Mouse (Mus musculus) left cerebral cortex, postnatal 10 days (tissue): ENCODE results near the gene Gm11985. TPM values are rescaled to one million over a fixed set of nuclear protein-coding genes. Genes with fewer than 3 reads are reported as not detected.
"Not testable (repeated sequence)": the region's sequence is repeated elsewhere in the genome, so short reads cannot be mapped to it uniquely, and the experiment has no call there.

Source experiments
- DNase-seq, 2 experiments: peaks; one replicate each; pipeline ENCODE4 v3.0.0; 2021 to 2022; ENCODE audit warnings: low spot score in 2 of 2, mixed read lengths in 1 of 2; ENCODE audit errors: extremely low spot score in 1 of 2
- intact Hi-C: fragments of 180-260 bp; cut with DNase I; formaldehyde crosslinking; loops from one replicate; pipeline ENCODE4 v1.15.1; 2025
- total RNA-seq, 2 experiments: library from RNA; stranded (reverse); gene quantifications; 2 replicates each; pipeline ENCODE4 v1.2.3; 2021

Gm11985 gene
- not detected for total RNA-seq

DNA sequence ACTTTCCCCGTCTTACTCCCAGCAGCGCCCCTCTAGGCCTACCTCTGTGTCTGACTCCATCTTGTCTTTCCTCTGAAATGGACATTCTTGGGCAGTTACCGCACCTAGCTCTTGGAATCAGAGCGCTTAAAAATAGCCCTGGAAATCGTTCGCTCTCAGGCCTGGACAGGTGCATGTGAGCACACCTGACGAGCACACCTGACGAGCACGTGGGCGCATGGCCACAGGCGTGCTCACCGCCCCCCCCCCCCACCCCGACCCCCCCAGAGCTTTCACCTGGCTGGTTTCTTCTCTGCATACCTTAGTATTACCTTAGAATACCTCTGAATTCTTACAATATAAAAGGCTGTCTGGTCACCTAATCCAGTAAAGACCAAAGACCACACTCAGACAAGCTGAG lies at the start of gene Gm11985:
Gene Gm11985, minus strand, starts transcription at position 101 of the 400 bp plus-strand sequence.
- intact Hi-C loops, result no loop called here
- DNase-seq, result no peak

DNA sequence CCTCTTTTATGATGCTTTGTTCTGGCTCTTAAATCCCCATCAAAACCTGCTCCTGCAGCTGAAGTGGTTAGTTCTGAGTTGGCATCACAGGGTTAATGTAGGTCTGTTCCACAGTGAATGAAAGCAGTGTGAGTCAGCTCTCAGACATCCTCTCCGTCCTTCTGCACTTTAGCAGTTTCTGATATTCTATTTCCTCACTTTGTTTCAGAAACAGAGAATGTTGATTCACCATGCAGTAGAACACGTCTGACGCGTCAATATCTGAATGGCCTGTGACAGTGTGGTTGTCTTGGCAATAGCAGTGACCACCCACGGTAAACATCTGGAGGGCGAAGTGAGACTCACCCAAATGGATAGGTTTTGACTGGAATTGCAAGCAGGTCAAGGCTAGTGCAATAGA lies 49.3 kb upstream of the Gm11985 start:
- intact Hi-C loops, result no loop called here
- DNase-seq, result no peak

DNA sequence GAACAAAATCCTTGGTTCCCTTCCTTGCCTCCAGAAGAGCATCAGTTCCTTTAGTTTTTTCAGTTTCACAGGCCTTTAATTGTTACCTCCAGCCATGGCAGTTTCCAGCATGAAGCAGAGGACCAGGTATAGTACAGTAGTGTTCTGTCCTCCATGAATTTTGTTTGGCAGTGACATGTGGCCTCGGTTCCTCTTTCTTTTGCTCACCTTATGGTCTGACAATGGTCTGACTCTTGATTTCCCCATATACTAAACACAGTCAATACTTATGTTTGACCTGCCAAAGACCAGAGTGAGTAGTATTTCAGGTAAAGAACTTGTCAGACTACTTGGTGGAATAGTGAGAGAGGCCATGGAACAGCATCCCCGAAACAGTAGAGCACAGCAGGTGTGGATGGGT lies 48.4 kb upstream of the Gm11985 start:
- DNase-seq, result no peak
- intact Hi-C loops, result no loop called here

DNA sequence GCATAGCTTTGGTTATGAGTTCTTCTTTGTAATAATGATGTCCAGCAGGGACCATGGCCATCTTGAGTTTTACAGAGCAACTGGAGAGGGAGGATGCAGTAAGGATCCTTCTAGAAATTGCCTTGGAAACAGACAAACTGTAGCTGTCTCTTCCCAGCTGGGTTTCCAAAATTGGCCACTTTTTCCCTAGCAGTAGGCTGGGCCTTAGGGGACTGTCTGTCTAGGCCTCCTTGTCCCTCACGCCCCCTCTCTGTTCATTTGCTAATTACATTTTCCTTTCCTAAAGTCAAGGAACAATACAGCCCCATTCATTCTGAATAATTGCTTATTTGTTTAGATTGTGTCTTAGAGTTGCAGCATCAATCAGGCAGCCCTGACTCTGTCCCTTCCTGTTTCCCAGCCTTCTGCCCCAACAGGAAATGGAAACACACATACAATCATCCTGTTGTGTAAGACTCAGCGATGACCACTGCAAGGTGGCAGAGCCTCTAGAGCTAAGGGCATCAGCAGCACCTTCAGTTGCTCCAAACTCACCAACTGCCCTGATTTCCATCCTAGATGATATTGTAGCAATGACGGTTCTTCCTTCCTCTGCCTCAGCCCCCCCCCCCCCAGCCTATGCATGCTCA lies 46.7 kb upstream of the Gm11985 start:
- no peak for DNase-seq
- intact Hi-C loops, result no loop called here

DNA sequence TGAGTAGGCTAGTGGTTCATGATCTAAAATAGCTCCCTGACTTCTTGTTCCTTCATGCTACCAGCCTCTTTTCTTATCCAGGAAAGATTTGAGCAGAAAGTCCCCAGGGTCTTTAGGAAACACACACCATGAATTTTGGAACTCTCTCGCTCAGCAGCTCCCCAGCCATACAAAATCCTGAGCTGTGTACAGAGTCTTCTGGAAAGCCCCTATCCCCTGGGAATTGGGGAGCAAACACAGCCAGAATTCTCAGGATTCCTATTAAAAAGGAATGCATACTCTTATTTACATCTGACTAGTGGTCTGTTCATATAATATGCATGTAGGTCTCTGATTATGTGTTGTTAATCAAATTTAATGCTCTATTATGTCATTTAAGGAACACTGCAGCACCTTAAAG lies 46.1 kb upstream of the Gm11985 start:
- intact Hi-C loops, result no loop called here

DNA sequence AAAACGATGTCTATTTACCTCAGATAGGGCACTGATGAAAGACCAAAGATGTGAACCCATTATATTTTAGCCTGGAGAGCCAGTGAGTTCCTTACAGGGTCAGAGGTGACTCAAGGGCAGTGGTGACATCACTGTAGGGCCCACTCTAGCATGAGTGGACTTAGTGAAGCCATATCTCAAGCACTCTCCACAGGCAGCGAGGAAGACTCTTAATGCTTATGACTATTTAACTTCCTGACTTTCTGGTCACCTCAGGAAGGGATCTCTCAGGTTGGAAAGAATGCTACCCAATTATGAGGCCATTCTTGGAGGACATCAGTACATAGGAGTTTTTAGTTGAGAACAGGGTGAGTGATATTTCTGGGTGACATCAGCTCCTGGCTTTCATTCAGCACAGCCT lies 45.0 kb upstream of the Gm11985 start:
- intact Hi-C loops, result no loop called here
- DNase-seq, result no peak

More for the DNA sequence above, 46.1 kb upstream of the Gm11985 start:
- no peak for DNase-seq

DNA sequence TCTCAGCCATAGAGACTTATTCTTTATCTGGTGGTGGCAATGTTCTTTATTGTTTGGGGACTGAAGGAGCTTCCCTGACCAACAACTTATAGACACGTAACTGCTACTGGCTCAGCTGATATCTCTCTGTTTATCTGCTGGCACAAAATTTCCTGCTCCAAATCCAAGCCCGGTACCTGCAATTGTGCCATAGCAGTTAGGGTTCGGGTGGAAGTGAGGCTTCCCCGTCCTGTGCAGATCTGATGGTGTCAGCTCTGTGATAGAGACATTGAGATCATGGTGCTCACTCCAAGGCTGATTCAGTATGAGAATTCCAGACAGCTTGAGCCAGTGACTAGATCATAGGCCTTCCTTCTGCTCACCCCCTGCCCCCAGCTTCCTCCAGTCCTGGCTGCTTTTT lies 43.6 kb upstream of the Gm11985 start:
- intact Hi-C loops, result no loop called here
- DNase-seq, result no peak

DNA sequence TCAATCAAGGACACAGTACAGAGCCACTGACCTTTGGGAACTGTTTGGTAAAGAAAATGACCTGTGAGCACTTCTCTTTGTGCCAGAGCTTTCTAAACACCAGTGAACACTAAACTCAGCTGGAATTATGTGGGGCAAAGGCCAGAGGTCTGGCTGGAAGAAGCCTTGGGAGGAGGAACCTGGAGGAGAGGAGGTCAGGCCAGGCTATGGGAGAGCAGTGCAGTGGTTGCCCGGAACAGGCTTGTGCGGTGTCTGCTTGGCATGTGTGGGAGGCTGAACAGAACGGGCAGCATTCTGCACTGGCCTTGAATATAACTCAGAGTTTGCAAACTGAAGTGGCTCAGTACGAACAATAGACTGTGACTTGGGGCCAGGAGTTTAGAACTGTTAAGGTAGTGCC lies 41.6 kb upstream of the Gm11985 start:
- DNase-seq, result no peak
- intact Hi-C loops, result no loop called here

DNA sequence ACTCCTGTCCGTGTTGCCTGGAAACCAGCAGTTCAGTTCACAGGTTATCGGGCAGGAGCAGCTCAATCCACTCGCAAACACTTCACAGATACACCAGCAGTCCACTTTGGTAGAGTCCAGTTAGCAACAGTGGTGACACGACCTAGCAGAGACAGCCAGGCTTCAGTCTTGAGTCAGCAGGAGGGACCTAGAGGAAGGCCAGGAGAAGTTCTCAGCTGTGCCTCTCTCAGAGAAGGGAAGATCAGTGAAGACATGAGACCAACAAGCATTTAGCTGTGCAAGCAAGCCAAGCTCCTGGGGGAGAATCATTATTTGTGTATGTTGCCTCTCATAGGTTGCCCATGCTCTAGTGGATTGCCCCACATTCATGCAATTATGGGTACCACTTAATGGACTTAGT lies 39.7 kb upstream of the Gm11985 start:
- intact Hi-C loops, result no loop called here
- no peak for DNase-seq

DNA sequence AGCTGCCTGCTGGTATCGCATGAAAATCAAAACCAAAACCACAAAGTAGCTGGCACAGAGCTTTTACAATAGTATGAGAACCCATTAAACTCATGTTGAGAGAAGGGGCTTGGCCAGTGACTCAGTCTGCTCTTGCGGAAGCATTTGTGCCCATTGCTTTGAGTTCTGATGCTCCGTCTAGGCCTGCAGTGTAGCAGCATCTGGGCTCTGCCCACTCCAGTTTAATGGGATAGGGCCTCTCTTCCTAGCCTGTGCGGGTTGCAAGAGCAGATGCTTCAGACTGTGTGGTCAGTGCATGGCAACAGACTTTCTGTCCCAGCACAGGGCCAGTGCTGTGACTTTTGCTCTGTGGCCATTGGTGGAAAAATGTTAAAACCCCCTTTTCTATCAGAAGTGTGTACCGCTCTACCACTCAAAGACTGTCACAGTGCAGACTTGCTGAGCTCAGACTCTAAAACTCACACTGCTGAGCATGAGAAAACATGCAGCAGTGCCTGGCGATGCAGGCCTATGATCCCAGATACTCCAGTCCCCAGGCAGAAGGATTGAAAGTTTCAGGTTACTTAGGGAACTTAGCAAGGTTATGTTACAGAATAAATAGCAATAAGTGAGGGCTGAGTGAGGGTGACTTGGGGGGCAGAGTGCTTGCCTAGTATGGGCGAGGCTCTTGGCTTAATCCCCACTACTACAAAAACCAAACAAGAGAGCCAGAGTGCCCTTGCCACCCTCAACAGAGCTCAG lies 38.6 kb upstream of the Gm11985 start:
- no peak for DNase-seq
- intact Hi-C loops, result no loop called here

DNA sequence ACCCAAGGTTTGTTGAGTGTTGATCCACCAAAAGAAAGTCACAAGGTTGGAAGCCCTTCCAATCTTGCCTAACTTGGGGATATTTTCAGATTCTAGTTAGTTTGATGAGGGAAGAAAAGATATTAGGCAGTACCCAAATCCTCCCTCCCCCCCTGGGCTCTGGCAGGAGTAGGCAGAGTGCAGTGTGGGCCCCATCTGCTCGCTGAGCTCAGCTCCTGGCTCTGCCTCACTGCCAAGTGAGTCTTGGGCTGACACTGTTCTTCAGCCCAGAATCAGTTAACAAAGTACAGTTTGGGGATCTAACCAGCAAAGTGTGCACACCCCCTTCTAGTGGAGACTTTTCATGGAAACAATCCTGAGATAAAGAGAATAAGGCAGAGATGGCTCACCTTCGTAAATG lies 37.8 kb upstream of the Gm11985 start:
- intact Hi-C loops, result no loop called here

DNA sequence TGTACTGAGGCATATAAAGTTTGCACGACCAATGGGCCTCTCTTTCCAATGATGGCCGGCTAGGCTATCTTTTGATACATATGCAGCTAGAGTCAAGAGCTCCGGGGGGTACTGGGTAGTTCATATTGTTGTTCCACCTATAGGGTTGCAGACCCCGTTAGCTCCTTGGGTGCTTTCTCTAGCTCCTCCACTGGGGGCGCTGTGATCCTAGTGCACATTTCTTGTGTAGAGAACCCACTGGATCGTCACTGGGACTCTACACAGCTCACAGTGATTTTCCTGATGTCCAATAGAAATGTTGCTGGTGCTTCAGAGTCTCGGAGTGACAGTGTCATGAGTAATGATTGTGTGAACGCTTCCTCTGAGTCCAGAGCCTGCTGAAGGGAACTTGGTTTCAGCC lies 33.5 kb upstream of the Gm11985 start:
- intact Hi-C loops, result not testable (repeated sequence)

More for the DNA sequence above, 37.8 kb upstream of the Gm11985 start:
- DNase-seq, result no peak

DNA sequence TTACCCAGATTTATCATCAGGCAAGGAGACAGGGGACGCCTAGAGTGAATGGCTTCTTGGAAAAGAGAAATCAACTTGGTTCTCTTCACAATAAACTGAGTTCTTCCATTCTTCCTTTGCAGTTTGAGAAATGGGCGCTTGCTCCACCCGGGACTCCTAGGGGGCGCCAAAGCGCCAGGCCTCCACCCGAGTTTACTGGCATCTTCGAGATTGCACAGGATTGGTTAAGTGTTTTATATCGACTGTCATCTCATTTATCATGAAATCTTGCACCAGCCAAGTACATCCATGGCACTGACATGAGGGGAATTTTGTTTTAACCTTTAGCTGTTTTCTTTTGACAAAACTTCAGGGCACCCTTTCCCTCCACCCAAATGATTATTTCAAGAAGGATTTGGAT lies 27.3 kb upstream of the Gm11985 start:
- peak; percentile 44 to 75 for DNase-seq
- intact Hi-C loops, result loop anchor here (5.0 to 10.0 kb wide), 2 partner anchors 122 to 919 kb away; no protein-coding TSS in a partner anchor

More for the DNA sequence above, 33.5 kb upstream of the Gm11985 start:
- DNase-seq, result not testable (repeated sequence)

DNA sequence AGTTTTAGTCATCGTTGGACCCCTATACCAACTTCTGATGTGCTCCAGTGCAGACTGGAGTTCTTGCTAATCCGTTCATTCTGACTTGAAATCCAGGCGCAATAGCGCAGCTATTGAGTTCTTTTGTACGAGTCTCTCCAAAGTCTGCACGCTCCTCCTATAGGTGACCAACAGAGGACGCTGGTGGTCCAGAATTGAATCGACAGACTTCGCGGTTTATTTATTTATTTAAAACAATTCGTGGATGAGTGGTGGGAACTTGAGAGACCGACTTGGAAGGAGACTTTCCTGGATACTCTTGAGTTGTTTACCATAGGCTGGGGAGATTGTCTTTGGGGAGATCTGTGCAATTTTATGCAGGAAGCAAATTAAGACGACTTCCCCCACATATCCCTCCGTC lies 26.4 kb upstream of the Gm11985 start:
- DNase-seq, result peak; percentile 73 to 77
- intact Hi-C loops, result loop anchor here (5.0 to 10.0 kb wide), 4 partner anchors 123 to 1033 kb away; no protein-coding TSS in a partner anchor

DNA sequence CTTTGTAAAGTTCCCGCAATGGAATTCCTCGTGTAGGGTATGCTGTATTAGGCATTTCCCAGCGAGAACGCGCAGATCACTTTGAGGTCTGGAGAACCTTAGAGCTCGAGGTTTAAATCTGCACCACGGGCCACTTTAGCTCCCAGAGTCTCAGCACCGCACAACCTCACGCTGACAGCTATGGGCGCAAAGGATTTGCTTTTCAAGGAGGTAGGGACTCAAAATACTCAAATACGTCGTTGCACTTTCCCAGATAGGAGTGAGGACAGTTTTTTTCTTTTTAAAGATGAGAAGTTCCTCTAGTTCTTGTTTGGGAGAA lies 25.9 kb upstream of the Gm11985 start:
- intact Hi-C loops, result loop anchor here (5.0 to 10.0 kb wide), 3 partner anchors 353 to 1033 kb away; no protein-coding TSS in a partner anchor
- no peak for DNase-seq

DNA sequence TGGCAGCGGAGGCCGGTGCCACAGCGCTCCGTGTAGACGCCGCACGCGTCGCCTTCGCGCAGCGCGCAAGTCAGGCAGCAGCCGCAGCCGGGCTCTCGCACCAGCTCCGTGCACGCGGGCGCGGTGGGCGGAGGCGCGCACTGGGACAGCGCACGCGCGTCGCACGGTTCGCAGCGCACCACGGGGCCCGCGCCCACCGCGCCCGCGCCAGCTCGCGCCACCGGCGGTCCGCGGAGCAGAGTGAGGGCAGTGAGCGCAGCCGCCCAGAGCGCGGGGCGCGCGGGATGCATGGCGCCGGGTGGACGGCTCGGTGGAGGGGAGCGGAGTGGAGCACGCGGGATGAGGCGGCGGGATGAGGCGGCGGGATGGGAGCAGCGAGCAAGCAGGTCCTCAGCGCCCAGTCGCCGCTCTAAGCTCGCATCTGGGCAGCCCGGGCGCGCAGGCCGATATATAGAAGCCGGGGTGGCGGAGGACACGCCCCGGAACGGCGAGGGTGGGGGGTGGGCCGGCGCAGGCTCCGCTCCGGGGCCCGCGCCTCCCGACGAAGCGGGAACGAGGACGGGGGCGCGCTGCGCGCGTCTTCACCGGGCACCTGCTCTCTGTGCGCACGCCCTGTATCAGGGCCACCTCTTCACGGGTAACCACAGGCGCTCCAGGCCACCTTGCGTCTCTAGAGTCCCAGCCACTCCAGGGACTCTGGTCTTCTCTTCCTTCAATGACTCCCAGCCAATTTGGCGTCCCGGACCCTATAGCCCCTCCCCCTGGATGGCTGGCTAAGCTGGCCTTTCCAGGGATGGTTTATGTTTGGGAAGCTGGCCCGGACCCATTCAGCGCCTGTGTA lies 25.4 kb upstream of the Gm11985 start, which contains the start of gene Igfbp3:
Gene Igfbp3, minus strand, starts transcription at position 423 of the 841 bp plus-strand sequence.
- DNase-seq, result peak; percentile 76 to 88
- intact Hi-C loops, result loop anchor here (5.0 to 10.0 kb wide), 3 partner anchors 354 to 1034 kb away; no protein-coding TSS in a partner anchor

DNA sequence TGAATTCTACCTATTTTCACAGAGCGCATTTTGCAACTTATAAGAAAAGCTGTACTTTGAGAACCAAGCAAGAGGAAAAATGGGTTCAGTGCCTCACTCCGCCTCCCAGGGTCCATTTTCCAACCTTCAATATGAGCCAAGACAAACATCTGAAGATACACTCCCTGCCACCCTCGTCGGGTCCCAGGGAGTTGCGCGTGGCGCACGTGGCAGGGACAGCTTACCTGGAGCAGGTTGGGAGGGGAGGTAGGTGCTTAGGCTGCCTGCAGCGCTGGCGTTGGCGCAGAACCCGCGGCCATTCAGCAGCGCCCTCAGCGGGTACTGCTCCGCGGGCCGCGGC lies 24.8 kb upstream of the Gm11985 start:
- no peak for DNase-seq
- intact Hi-C loops, result loop anchor here (5.0 to 10.0 kb wide), 3 partner anchors 354 to 1034 kb away; no protein-coding TSS in a partner anchor

DNA sequence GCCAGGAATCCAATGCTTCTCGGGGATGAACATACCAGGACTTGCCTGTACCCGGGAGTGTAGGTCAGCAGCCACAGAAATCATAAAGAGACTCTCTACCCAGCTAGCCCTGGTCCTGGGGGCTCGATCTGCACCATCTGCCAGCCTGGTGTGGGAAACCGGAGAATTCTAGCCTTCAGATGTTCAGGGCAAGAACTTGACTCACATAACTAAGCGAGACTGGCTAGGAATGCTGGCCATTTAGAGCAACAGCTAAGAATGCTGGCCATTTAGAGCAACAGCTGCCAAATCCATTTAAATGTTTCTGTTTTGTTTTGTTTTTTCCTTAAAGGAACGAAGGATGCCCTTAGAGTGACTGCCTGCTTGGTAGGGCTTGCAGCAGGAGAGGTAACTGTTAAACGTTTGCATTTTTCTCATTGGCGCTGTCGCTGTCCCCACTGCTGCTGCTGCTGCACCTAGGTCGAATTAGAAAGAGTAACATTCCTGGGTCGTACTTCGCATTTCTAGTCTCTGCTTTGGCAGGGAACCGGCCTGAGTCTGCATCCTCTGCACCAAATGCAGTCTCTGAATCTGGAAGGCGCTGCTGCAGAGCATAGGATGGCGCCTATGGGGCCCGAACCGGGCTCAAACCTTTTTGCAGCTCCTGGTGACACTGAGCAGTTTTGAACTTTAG lies 23.9 kb upstream of the Gm11985 start:
- intact Hi-C loops, result loop anchor here (5.0 to 10.0 kb wide), 3 partner anchors 355 to 1035 kb away; no protein-coding TSS in a partner anchor
- DNase-seq, result no peak

DNA sequence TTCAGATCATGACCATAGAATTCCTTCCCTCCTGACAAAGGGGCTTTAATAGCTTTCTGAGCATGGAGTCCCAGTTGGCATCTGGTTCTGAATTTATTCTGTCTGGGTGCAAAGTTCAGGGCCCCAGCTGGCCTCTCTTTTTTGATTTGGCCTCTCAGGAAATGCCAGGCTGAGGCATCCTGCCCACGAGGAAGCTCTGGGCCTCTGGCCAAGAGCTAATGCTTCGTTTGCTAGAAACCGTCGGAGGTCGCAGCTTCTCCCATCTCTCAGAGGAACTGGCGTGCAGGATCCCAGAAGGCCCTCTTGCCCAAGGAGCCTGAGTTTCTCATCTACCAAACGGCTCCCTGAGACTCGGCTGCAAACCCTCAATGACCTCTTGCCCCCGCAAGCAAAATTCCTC lies 22.8 kb upstream of the Gm11985 start:
- intact Hi-C loops, result loop anchor here (2.0 to 10.0 kb wide), 5 partner anchors 356 to 1194 kb away; no protein-coding TSS in a partner anchor
- DNase-seq, result no peak
